Mouse (Mus musculus) macrophage (primary cell): ENCODE measurements around the gene Dyrk1a. TPM values are rescaled to one million over a fixed set of nuclear protein-coding genes. Genes with fewer than 3 reads are reported as not detected.
A peak's percentile ranks its signal among the peaks of the same experiment; 100 is the strongest.

Source experiments
- H3K27ac ChIP-seq: fragments of 350-480 bp; formaldehyde crosslinking; 2 replicates; pipeline ENCODE4 v1.9.0; 2021
- H3K36me3 ChIP-seq: fragments of 350-480 bp; formaldehyde crosslinking; 2 replicates; pipeline ENCODE4 v1.9.0; 2021; ENCODE audit errors: inconsistent target
- H3K4me3 ChIP-seq: fragments of 350-480 bp; formaldehyde crosslinking; 2 replicates; pipeline ENCODE4 v1.9.0; 2021; ENCODE audit errors: inconsistent target
- H3K79me2 ChIP-seq: fragments of 350-480 bp; formaldehyde crosslinking; 2 replicates; pipeline ENCODE4 v1.9.0; 2021; ENCODE audit errors: inconsistent target
- WGBS: methylation state at CpG from one replicate; pipeline ENCODE4 v1.1.7; 2026; ENCODE audit warnings: inconsistent platforms; ENCODE audit not compliant: missing documents; 5-methylcytosine and 5-hydroxymethylcytosine counted together
- polyA plus RNA-seq: library from polyadenylated mRNA; stranded (reverse); fragments of 250-400 nt; gene quantifications from 3 replicates; pipeline ENCODE4 v1.2.4, GENCODE M21; 2018; ENCODE audit warnings: inconsistent platforms

Gene Dyrk1a
- polyA plus RNA-seq, 1 experiment from 2014 or later: 30.9 TPM

GRCm38 (mm10) chr16:94570361-94571041 lies 691 bp downstream of the Dyrk1a start:
- under 1% methylated on average over 63 of the region's 88 CpGs for WGBS
- peaks cover 47% of the 10 kb centered on the region for H3K79me2 ChIP-seq
- peak overlapping the region; percentile 66 for H3K4me3 ChIP-seq
- H3K36me3 ChIP-seq: no peaks in the 10 kb centered on the region
- H3K27ac ChIP-seq: peak overlapping the region; percentile 73; the same call in 1 of the 2 replicates

GRCm38 (mm10) chr16:94571111-94571993 lies 1.5 kb downstream of the Dyrk1a start:
- Histone ChIP-seq H3K79me2 (peaks cover 55% of the 10 kb centered on the region), H3K4me3 (peak overlapping the region; percentile 66), H3K36me3 (no peaks in the 10 kb centered on the region), H3K27ac (peak overlapping the region; percentile 73)
- WGBS: 16% methylated on average over 9 of the region's 10 CpGs

- H3K36me3 ChIP-seq: no peaks in the 10 kb centered on the region
- peaks cover 66% of the 10 kb centered on the region for H3K79me2 ChIP-seq
- WGBS: 25% methylated on average over 2 of the region's 2 CpGs
- H3K27ac ChIP-seq: peak overlapping the region; percentile 73
- H3K4me3 ChIP-seq: no peak overlapping the region
Observed at GRCm38 (mm10) chr16:94572422-94572821, 2.6 kb downstream of the Dyrk1a start.

GRCm38 (mm10) chr16:94574025-94574717 lies 4.4 kb downstream of the Dyrk1a start:
- 60% methylated on average over 3 of the region's 3 CpGs for WGBS
- H3K36me3 ChIP-seq: no peaks in the 10 kb centered on the region
- H3K27ac ChIP-seq: peak overlapping the region; percentile 35
- H3K79me2 ChIP-seq: peaks cover 83% of the 10 kb centered on the region
- no peak overlapping the region for H3K4me3 ChIP-seq

GRCm38 (mm10) chr16:94574718-94575094 lies 4.9 kb downstream of the Dyrk1a start:
- Histone ChIP-seq H3K27ac (peak overlapping the region; percentile 35), H3K36me3 (no peaks in the 10 kb centered on the region), H3K79me2 (peaks cover 89% of the 10 kb centered on the region), H3K4me3 (no peak overlapping the region)

- Histone ChIP-seq H3K36me3 (no peaks in the 10 kb centered on the region), H3K4me3 (no peak overlapping the region), H3K27ac (no peak overlapping the region), H3K79me2 (peaks cover 99% of the 10 kb centered on the region)
- WGBS: 89% methylated on average over 5 of the region's 5 CpGs
Observed at GRCm38 (mm10) chr16:94575757-94576156, 5.9 kb downstream of the Dyrk1a start.

GRCm38 (mm10) chr16:94579348-94579747 lies 9.5 kb downstream of the Dyrk1a start:
- Histone ChIP-seq H3K36me3 (no peaks in the 10 kb centered on the region), H3K4me3 (no peak overlapping the region)
- WGBS: 62% methylated on average over 4 of the region's 4 CpGs

GRCm38 (mm10) chr16:94580844-94581405 lies 11.1 kb downstream of the Dyrk1a start:
- Histone ChIP-seq H3K36me3 (no peaks in the 10 kb centered on the region), H3K79me2 (peaks cover 100% of the 10 kb centered on the region), H3K27ac (no peak overlapping the region), H3K4me3 (no peak overlapping the region)
- 51% methylated on average over 6 of the region's 7 CpGs for WGBS

More at GRCm38 (mm10) chr16:94579348-94579747, 9.5 kb downstream of the Dyrk1a start:
- peaks cover 100% of the 10 kb centered on the region for H3K79me2 ChIP-seq
- H3K27ac ChIP-seq: no peak overlapping the region

- H3K36me3 ChIP-seq: no peaks in the 10 kb centered on the region
- no peak overlapping the region for H3K4me3 ChIP-seq
- peaks cover 100% of the 10 kb centered on the region for H3K79me2 ChIP-seq
- H3K27ac ChIP-seq: no peak overlapping the region
- WGBS: 67% methylated on average over 7 of the region's 7 CpGs
Observed at GRCm38 (mm10) chr16:94586349-94586990, 16.7 kb downstream of the Dyrk1a start.

GRCm38 (mm10) chr16:94587461-94587860 lies 17.7 kb downstream of the Dyrk1a start:
- peaks cover 100% of the 10 kb centered on the region for H3K79me2 ChIP-seq
- no peak overlapping the region for H3K27ac ChIP-seq
- H3K36me3 ChIP-seq: no peaks in the 10 kb centered on the region
- 83% methylated on average over 4 of the region's 4 CpGs for WGBS
- no peak overlapping the region for H3K4me3 ChIP-seq

GRCm38 (mm10) chr16:94588171-94588570 lies 18.4 kb downstream of the Dyrk1a start:
- H3K4me3 ChIP-seq: no peak overlapping the region
- no peak overlapping the region for H3K27ac ChIP-seq
- 94% methylated on average over 6 of the region's 8 CpGs for WGBS
- no peaks in the 10 kb centered on the region for H3K36me3 ChIP-seq
- H3K79me2 ChIP-seq: peaks cover 100% of the 10 kb centered on the region

- no peaks in the 10 kb centered on the region for H3K36me3 ChIP-seq
- no peak overlapping the region for H3K27ac ChIP-seq
Observed at GRCm38 (mm10) chr16:94588974-94589373, 19.2 kb downstream of the Dyrk1a start.

GRCm38 (mm10) chr16:94589648-94590047 lies 19.8 kb downstream of the Dyrk1a start:
- 78% methylated on average over 1 of the region's 1 CpGs for WGBS
- Histone ChIP-seq H3K4me3 (no peak overlapping the region), H3K27ac (no peak overlapping the region)

More at GRCm38 (mm10) chr16:94588974-94589373, 19.2 kb downstream of the Dyrk1a start:
- H3K4me3 ChIP-seq: no peak overlapping the region
- H3K79me2 ChIP-seq: peaks cover 100% of the 10 kb centered on the region
- 43% methylated on average over 6 of the region's 6 CpGs for WGBS

GRCm38 (mm10) chr16:94590214-94590613 lies 20.4 kb downstream of the Dyrk1a start:
- WGBS: 90% methylated on average over 1 of the region's 1 CpGs

More at GRCm38 (mm10) chr16:94589648-94590047, 19.8 kb downstream of the Dyrk1a start:
- H3K36me3 ChIP-seq: no peaks in the 10 kb centered on the region
- H3K79me2 ChIP-seq: peaks cover 100% of the 10 kb centered on the region

More at GRCm38 (mm10) chr16:94590214-94590613, 20.4 kb downstream of the Dyrk1a start:
- no peak overlapping the region for H3K4me3 ChIP-seq
- peaks cover 100% of the 10 kb centered on the region for H3K79me2 ChIP-seq
- H3K27ac ChIP-seq: no peak overlapping the region
- no peaks in the 10 kb centered on the region for H3K36me3 ChIP-seq
